Mouse (Mus musculus) CD4-positive, CD25-positive, alpha-beta regulatory T cell, adult 9 weeks (primary cell): ENCODE results near the gene Rabep1. TPM values are rescaled to one million over a fixed set of nuclear protein-coding genes. Genes with fewer than 3 reads are reported as not detected.

Experiments used
- polyA plus RNA-seq: library from polyadenylated mRNA; unstranded; fragments of 100-300 nt; shearing (Covaris generic); gene quantifications from one replicate; pipeline ENCODE4 v1.2.1, GENCODE M21; 2017

The Rabep1 gene
- 9.8 TPM for polyA plus RNA-seq

GRCm38 (mm10) chr11:70844559-70845456 lies at the start of gene Rabep1:
Gene Rabep1, plus strand, starts transcription at chr11:70844778.

GRCm38 (mm10) chr11:70812365-70812764 lies 32.2 kb upstream of the Rabep1 start, which contains the start of gene Scimp:
Gene Scimp, minus strand, starts transcription at chr11:70812586.

GRCm38 (mm10) chr11:70969821-70970559 lies 125.4 kb downstream of the Rabep1 start, which contains the start of the genes Nup88 and Rpain:
Gene Nup88, minus strand, starts transcription at chr11:70969973.
Gene Rpain, plus strand, starts transcription at chr11:70970213.

GRCm38 (mm10) chr11:70982557-70983228 lies 138.1 kb downstream of the Rabep1 start, which contains the start of gene C1qbp:
Gene C1qbp, minus strand, starts transcription at chr11:70983026.

Other genes starting within 250 kb of the Rabep1 start
- gene 4930544D05Rik, start 228.9 kb upstream of the Rabep1 start, polyA plus RNA-seq: 0.50 TPM
- gene Chrne, start 225.6 kb upstream of the Rabep1 start, polyA plus RNA-seq: 2.3 TPM
- 0.10 TPM for gene Gp1ba, start 205.7 kb upstream of the Rabep1 start, polyA plus RNA-seq
- 454 TPM for gene Rnf167, start 197.5 kb upstream of the Rabep1 start, polyA plus RNA-seq
- gene Slc25a11, start 197.3 kb upstream of the Rabep1 start, polyA plus RNA-seq: 131 TPM
- 2,554 TPM for gene Pfn1, start 190.1 kb upstream of the Rabep1 start, polyA plus RNA-seq
- 22.9 TPM for gene Eno3, start 187.6 kb upstream of the Rabep1 start, polyA plus RNA-seq
- 91.0 TPM for gene Spag7, start 175.4 kb upstream of the Rabep1 start, polyA plus RNA-seq
- 53.2 TPM for gene Camta2, start 156.7 kb upstream of the Rabep1 start, polyA plus RNA-seq
- 0.86 TPM for gene Inca1, start 144.6 kb upstream of the Rabep1 start, polyA plus RNA-seq
- gene Kif1c, start 144.2 kb upstream of the Rabep1 start, polyA plus RNA-seq: 0.47 TPM
- 5.8 TPM for gene Zfp3, start 80.6 kb upstream of the Rabep1 start, polyA plus RNA-seq
- gene Scimp, start 32.2 kb upstream of the Rabep1 start, polyA plus RNA-seq: 0.46 TPM
- 120 TPM for gene Nup88, start 125.2 kb downstream of the Rabep1 start, polyA plus RNA-seq
- gene Rpain, start 125.4 kb downstream of the Rabep1 start, polyA plus RNA-seq: 113 TPM
- 16.5 TPM for gene C1qbp, start 138.2 kb downstream of the Rabep1 start, polyA plus RNA-seq
- gene Dhx33, start 159.7 kb downstream of the Rabep1 start, polyA plus RNA-seq: 11.7 TPM
- 48.2 TPM for gene Mis12, start 174.8 kb downstream of the Rabep1 start, polyA plus RNA-seq
- gene Derl2, start 175.1 kb downstream of the Rabep1 start, polyA plus RNA-seq: 99.7 TPM
- gene 6330403K07Rik, start 188.7 kb downstream of the Rabep1 start, polyA plus RNA-seq: 13.7 TPM